Mouse (Mus musculus) stomach, postnatal 0 days (tissue): ENCODE data around the gene Clec16a.

ENCODE experiments used
- CTCF ChIP-seq: IDR thresholded peaks from 2 replicates; pipeline ENCODE4 v1.5.1; 2016; ENCODE audit warnings: antibody characterized with exemption, low read depth, mild to moderate bottlenecking, moderate library complexity
- EP300 ChIP-seq: optimal IDR thresholded peaks from 2 replicates; pipeline ENCODE3; 2016; ENCODE audit warnings: antibody characterized with exemption

- TF ChIP-seq CTCF: no peak
- no peak for TF ChIP-seq EP300
These were observed 190.6 kb downstream of the Clec16a start for GRCm38 (mm10) chr16:10735781-10736180.
